Mouse (Mus musculus) megakaryocyte progenitor cell, adult 5-6 weeks (primary cell): ENCODE data around the gene a. TPM values are rescaled to one million over a fixed set of nuclear protein-coding genes. Genes with fewer than 3 reads are reported as not detected.
"Not testable (repeated sequence)": the region's sequence is repeated elsewhere in the genome, so short reads cannot be mapped to it uniquely, and the experiment has no call there.

Experiments used
- ATAC-seq: replicated peaks from 2 replicates; pipeline ENCODE4 v1.8.0; 2016; ENCODE audit warnings: mild to moderate bottlenecking, moderate TSS enrichment, inconsistent platforms; ENCODE audit not compliant: poor library complexity
- total RNA-seq, 2 experiments: library from RNA; stranded (forward) in 1 of 2; stranded (reverse) in 1 of 2; fragments of 157-497, 149-512 nt in 1 of 2; fragments of 200-1000 nt in 1 of 2; gene quantifications; 2 replicates each; pipeline versions ENCODE4 v1.2.3 to v1.2.4; 2015 to 2017

a gene
- total RNA-seq, 2 experiments from 2014 or later: not detected

DNA sequence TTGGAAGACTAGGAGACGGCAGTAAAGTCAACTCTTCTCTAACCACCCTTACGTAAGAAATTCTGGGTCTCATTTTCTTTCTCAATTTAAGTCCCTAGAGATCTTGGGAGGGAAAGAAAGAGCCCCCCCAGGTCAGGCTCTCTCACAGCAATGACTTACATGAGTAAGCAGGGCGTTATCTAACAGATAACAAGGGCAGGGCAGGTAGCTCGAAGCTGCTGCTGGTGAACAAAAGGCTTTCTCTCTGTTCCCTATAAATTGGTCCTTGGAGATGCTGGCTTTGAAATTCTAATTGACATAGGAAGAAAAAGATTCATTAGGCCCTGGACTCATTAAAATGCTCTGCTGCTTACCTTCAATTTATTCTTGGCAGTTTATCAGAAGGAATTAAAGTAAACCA lies 41.3 kb downstream of the a start:
- peak; percentile 50; the same call in 1 of the 2 replicates for ATAC-seq

GRCm38 (mm10) chr2:154834149-154834865 lies 43.1 kb downstream of the a start:
- no peak for ATAC-seq

DNA sequence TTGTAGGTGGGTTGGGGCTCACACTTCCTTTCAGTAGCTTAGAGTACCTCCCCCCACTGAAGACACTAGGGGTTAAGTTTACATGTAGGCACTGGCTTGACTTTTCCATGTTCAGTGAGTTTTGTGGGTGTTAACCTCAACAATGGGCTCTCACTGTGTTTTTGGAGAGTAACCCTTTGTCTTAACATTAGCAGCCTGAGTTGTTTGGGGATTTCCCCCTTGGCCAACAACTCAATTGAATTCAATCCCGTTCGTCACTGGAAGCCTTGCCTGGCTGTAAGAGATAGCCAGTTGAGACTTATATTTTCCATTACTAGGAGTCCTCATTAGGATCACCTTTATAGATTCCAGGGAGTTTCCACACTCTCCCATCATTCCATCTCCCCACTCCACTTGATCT lies 45.3 kb downstream of the a start:
- ATAC-seq: no peak

DNA sequence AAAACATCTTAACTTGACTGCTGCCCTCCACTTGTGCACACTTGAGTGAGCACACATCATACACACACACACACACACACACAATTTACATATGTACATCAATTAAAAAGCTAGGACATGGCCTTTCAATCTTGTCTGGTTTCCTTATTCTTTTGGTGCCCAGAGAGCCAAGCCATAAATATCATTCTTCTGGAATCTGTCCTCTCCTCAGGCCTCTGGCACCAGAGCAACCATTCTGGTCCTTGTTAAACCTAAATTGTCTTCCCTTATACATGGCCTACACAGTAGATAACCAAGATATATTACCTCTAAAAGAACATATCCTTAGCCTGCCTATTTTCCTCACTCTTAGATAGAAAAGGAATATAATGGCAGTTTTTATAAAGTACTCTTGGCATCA lies 56.9 kb downstream of the a start:
- no peak for ATAC-seq

DNA sequence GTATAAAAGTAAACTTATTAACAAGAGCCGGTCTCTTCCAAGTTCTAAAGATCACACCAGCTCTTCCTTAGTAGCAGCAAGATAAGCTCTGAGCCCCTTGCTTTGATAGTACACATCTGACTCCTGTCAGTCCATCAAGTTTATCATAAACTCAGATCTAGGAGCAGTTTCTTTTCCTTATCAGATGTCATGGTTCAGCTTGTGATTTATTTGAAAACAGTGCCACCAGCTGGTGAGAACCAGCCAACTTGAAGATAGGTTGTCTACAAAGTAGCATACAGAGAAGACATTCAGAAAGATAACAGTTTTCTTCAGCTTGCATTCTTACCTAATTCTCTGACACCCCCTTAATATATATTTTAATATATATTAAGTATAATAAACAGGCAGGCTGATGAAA lies 64.2 kb downstream of the a start:
- 0 out of 2 replicates have a peak, but pooled peaks have one; percentile 44 for ATAC-seq

DNA sequence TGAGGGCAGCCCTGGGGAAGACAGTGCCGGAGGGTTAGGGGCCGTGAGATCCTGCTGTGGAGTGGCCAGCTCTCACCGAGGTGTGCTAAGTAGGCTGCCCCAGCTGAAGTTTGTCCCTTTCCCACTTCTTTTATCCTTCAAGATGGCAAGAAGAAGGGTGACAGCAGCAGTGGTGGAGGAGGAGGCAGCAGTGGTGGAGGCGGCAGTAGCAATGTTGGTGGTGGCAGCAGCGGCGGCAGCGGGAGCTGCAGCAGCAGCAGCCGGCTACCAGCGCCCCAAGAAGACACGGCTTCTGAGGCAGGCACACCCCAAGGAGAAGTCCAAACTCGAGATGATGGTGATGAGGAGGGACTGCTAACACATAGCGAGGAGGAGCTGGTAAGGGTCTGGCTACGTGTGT lies 72.5 kb downstream of the a start:
- ATAC-seq: no peak

DNA sequence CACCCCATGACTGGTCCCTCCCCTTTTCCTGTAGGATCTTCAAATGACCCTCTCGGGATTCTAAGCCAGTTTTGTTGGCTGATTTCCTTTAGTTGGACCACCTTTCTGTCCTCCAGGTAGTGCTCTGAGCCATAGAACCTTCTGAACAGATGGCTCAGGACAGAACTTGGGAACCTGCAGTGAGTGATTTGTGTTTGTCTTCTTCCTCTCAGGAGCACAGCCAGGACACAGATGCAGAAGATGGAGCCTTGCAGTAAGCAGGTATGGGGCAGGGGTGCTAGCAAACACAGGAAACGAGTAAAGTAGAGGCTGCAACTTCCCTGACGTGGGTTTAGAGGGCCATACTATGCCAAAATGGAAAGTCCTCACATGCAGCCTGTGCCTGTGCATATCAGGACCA lies 74.5 kb downstream of the a start:
- no peak for ATAC-seq

DNA sequence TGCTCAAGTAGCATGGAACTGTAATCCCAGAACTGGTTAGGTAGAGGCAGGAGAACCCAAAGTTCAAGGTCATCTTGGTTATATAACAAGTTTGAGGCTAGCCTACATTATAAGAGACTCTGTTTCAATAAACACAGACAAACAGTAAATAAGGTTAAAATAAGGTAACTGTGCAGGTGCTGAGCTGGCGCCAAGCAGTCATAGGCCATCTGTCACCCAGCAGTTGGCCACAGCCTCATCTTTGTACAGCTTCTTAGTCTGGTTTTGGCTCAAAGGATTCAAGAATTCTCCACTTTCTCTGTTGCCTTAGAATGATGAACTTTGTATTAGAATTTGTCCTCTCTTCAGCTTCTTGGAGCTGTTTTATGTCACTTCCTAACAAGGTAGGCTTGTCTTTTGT lies 76.9 kb downstream of the a start:
- no peak for ATAC-seq

GRCm38 (mm10) chr2:154869954-154870641 lies 78.9 kb downstream of the a start:
- ATAC-seq: no peak

DNA sequence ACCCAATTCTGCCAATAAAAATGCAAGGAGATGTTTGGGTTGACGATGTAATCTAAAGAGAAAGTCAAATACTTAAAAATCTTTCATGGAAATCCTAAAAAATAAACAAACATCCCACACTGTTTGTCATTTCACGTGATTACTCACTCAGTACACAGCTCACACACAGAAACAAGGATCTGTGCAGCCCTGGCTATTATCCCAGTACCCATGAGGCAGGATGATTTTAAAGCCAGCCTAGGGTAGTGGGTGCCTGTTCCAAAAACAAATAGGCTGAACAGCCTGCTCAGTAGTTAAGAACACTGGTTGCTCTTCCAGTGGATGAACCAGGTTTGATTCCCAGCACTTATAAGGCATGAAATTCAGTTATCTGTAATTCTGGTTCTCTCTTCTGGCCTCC lies 85.4 kb downstream of the a start:
- ATAC-seq: no peak

DNA sequence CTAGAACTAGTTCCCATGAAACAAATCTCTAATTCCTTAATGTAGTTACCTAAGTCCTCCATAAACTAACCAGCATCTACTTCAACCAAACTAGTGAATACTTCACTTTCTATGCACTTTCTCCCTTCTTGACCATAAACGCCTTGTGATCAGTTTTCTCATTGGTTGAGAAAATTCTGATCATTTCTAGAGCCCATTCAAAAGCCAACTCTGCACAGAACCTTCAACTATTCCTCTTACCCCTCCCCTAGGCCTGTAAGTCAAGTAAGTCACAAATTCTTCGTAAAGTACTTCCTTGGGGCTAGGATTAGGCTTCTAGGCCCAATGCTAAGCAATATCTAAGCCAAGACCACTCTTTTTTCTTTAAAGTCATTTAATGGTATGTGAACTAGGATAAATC lies 100.4 kb downstream of the a start:
- ATAC-seq: no peak

- ATAC-seq: peak; percentile 97
Observed at GRCm38 (mm10) chr2:154892201-154893044, 101.2 kb downstream of the a start, which contains the start of gene Eif2s2. Eif2s2 (minus strand) TSS chr2:154892935.

DNA sequence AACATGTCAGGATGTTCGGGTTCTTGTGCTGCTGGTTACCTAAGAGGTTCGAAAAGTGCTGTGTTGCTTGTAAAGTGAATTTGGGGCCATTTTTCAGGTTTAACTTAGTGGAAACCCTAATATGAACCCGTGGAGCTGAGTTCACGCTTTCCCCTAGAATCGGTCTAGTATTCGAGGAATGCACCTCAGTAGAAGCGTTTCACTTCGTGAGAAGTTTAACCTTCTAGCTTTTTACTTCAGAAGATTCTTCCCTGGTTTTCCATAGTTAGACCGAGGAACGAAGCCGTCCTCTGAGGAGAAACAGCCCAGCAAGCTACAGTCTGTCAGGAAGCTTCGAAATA lies 101.8 kb downstream of the a start:
- peak; percentile 16 for ATAC-seq

GRCm38 (mm10) chr2:154893548-154893947 lies 102.3 kb downstream of the a start:
- ATAC-seq: no peak

- ATAC-seq: not testable (repeated sequence)
Observed at GRCm38 (mm10) chr2:154899004-154899403, 107.8 kb downstream of the a start.

- ATAC-seq: not testable (repeated sequence)
Observed at GRCm38 (mm10) chr2:154899412-154899811, 108.2 kb downstream of the a start.

DNA sequence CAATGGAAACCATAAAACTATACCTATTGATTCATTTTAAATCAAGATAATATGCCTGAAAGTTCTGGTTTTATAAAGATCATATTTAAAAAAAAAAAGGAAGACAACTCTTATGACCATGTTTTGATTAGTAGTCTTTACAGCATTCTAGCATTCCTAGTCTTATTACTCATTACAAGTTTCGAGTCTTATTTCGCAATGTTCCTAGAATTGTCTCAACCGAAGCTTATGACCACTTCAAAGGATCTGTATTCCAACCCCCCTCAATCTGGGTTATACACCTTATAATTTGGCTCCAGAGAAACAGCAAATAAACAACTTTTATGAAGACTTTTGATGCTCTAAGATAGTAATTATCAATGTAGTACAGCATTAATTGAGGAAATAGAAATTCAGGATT lies 110.9 kb downstream of the a start:
- no peak; the same call in 1 of the 2 replicates for ATAC-seq

DNA sequence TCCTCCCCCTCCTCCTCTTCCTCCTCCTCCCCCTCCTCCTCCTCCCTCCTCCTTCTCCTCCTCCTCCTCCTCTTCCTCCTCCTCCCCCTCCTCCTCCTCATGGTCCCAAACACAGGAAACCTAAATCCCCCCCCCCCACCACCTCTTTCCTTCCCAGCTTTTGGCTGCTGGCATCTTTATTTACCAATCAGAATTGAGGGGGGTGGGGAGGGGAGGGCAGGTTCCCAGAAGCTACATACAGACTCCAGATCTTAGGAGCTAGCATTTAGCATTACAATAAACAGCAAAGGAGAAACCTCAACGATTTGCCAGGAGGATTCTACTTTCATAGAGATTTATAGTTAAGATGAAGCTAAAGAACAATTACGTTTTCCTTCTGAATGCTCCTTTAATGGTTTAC lies 114.6 kb downstream of the a start:
- ATAC-seq: no peak

- not testable (repeated sequence) for ATAC-seq
Observed at GRCm38 (mm10) chr2:154908223-154908622, 117.0 kb downstream of the a start.

- ATAC-seq: peak; percentile 57; the same call in 1 of the 2 replicates
Observed at GRCm38 (mm10) chr2:154909789-154910188, 118.6 kb downstream of the a start.

GRCm38 (mm10) chr2:154915922-154916541 lies 124.8 kb downstream of the a start:
- no peak for ATAC-seq
